Mouse (Mus musculus) kidney, postnatal 0 days (tissue): ENCODE measurements around the gene Hfm1. TPM values are rescaled to one million over a fixed set of nuclear protein-coding genes. Genes with fewer than 3 reads are reported as not detected.
A peak's percentile ranks its signal among the peaks of the same experiment; 100 is the strongest.

Experiments
- ATAC-seq: fragments of 200-750 bp; cut with Nextera tagmentation; replicated peaks from 2 replicates; pipeline ENCODE4 v1.8.0; 2017; ENCODE audit warnings: low read depth, moderate number of reproducible peaks, moderate TSS enrichment, moderate library complexity; ENCODE audit not compliant: low FRiP score
- DNase-seq: peaks from one replicate; pipeline ENCODE4 v3.0.0-alpha.2; 2016; ENCODE audit warnings: low spot score
- H3K27ac ChIP-seq: fragments of 300-500 bp; sonication (generic); 2 replicates; pipeline ENCODE4 v1.5.1; 2014; ENCODE audit warnings: mild to moderate bottlenecking
- H3K27me3 ChIP-seq: fragments of 300-500 bp; sonication (generic); 2 replicates; pipeline ENCODE4 v1.6.1; 2014; ENCODE audit warnings: low read length, mixed read lengths; ENCODE audit not compliant: insufficient read depth
- H3K36me3 ChIP-seq: fragments of 300-500 bp; sonication (generic); 2 replicates; pipeline ENCODE4 v1.6.1; 2014; ENCODE audit warnings: low read length, mixed read lengths; ENCODE audit not compliant: insufficient read depth
- H3K4me1 ChIP-seq: fragments of 300-500 bp; sonication (generic); replicated peaks from 2 replicates; pipeline ENCODE4 v1.6.1; 2014; ENCODE audit warnings: antibody characterized with exemption, low read length, mixed read lengths; ENCODE audit not compliant: insufficient read depth
- H3K4me2 ChIP-seq: fragments of 300-500 bp; sonication (generic); 2 replicates; pipeline ENCODE4 v1.6.1; 2014; ENCODE audit warnings: mild to moderate bottlenecking, low read length, moderate library complexity, mixed read lengths
- H3K4me3 ChIP-seq: fragments of 300-500 bp; sonication (generic); replicated peaks from 2 replicates; pipeline ENCODE4 v1.5.1; 2014; ENCODE audit warnings: low read depth, low read length
- H3K9ac ChIP-seq: fragments of 300-500 bp; sonication (generic); 2 replicates; pipeline ENCODE4 v1.6.1; 2014; ENCODE audit warnings: low read depth, low read length
- H3K9me3 ChIP-seq: fragments of 300-500 bp; sonication (generic); replicated peaks from 2 replicates; pipeline ENCODE4 v1.6.1; 2016; ENCODE audit warnings: low read length, inconsistent platforms, mixed read lengths
- CTCF ChIP-seq: IDR thresholded peaks from 2 replicates; pipeline ENCODE4 v1.5.1; 2016; ENCODE audit warnings: antibody characterized with exemption, low read depth, mild to moderate bottlenecking, moderate library complexity
- WGBS: fragments of 180-500 bp; shearing (Covaris S2); extraction: QIAGEN DNeasy Blood & Tissue Kit; methylation state at CpG from one replicate; pipeline ENCODE4 v1.1.7; 2014; 5-methylcytosine and 5-hydroxymethylcytosine counted together
- polyA plus RNA-seq: library from polyadenylated mRNA; unstranded; fragments of >200 nt; fragmentation: Nextera tagmentation; extraction: Ambion mirVana; gene quantifications from 2 replicates; pipeline ENCODE4 v1.2.1, GENCODE M21; 2015

Hfm1 gene
- polyA plus RNA-seq, 1 experiment from 2014 or later: 1.2 TPM

GRCm38 (mm10) chr5:106830775-106831174 lies 95.3 kb downstream of the Hfm1 start:
- no peak overlapping the region for H3K4me3 ChIP-seq
- no peak overlapping the region for H3K4me2 ChIP-seq
- H3K27me3 ChIP-seq: no peaks in the 10 kb centered on the region
- no peak for TF ChIP-seq CTCF
- no peaks in the 10 kb centered on the region for H3K36me3 ChIP-seq
- no peaks in the 10 kb centered on the region for H3K9me3 ChIP-seq
- DNase-seq (no peak), ATAC-seq (no peak)
- no peak overlapping the region for H3K9ac ChIP-seq
- H3K27ac ChIP-seq: no peak overlapping the region
- no peaks in the 10 kb centered on the region for H3K4me1 ChIP-seq
- WGBS: 71% methylated on average over 4 of the region's 4 CpGs

DNA sequence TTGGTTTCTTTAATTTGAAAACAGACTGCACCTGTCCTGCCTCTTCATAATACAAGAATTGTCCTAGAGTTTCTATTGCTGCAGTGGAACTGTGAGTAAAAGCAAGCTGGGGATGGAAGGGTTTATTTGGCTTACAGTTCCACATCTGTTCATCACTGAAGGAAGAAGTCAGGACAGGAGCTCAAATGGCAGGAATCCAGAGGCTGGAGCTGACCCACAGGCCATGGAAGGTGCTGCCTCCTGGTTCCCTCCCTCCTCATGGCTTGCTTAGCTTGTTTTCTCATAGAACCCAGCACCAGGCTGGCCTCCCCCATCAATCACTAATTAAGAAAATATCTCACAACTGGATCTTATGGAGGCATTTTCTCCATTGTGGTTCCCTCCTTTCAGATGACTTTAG lies 99.4 kb downstream of the Hfm1 start:
- H3K4me2 ChIP-seq: no peak overlapping the region
- ATAC-seq: no peak
- no peak overlapping the region for H3K9ac ChIP-seq
- H3K4me3 ChIP-seq: no peak overlapping the region
- no peak overlapping the region for H3K27ac ChIP-seq
- no peaks in the 10 kb centered on the region for H3K36me3 ChIP-seq
- no peak for DNase-seq
- no peaks in the 10 kb centered on the region for H3K4me1 ChIP-seq
- TF ChIP-seq CTCF: no peak
- no peaks in the 10 kb centered on the region for H3K9me3 ChIP-seq
- no peaks in the 10 kb centered on the region for H3K27me3 ChIP-seq

DNA sequence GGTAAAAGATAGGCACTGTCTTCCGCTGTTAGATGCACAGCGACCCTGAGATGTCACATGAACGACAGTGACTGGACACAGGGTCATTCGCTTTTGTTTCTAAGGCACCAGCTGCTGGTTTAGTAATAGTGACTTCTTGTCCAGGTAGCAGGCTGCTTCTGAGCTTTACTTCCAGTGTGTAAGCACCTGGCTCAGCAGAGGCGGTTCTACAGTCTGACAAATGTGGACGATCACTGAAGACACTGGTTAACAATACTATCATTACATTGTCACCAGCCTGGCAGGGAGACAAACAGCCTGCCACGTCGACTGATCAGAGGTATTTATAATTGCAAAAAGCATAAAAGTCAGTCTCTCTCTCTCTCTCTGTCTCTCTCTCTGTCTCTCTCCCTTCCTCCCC lies 100.1 kb downstream of the Hfm1 start:
- H3K27ac ChIP-seq: no peak overlapping the region
- no peak overlapping the region for H3K4me3 ChIP-seq
- H3K9me3 ChIP-seq: no peaks in the 10 kb centered on the region
- DNase-seq (no peak), ATAC-seq (no peak)
- H3K4me1 ChIP-seq: no peaks in the 10 kb centered on the region
- no peaks in the 10 kb centered on the region for H3K27me3 ChIP-seq
- H3K4me2 ChIP-seq: peak overlapping the region; percentile 78
- no peak for TF ChIP-seq CTCF
- no peak overlapping the region for H3K9ac ChIP-seq
- no peaks in the 10 kb centered on the region for H3K36me3 ChIP-seq
- 43% methylated on average over 8 of the region's 8 CpGs for WGBS

- Histone ChIP-seq H3K4me3 (peak overlapping the region; percentile 40), H3K9me3 (no peaks in the 10 kb centered on the region), H3K9ac (0 out of 2 replicates have a peak overlapping the region, but pooled peaks have one; percentile 32), H3K36me3 (no peaks in the 10 kb centered on the region), H3K27me3 (no peaks in the 10 kb centered on the region), H3K4me2 (peak overlapping the region; percentile 78), H3K4me1 (no peaks in the 10 kb centered on the region), H3K27ac (no peak overlapping the region)
- ATAC-seq (0 out of 2 replicates have a peak, but pooled peaks have one; percentile 40), DNase-seq (peak; percentile 66)
- WGBS: 10% methylated on average over 19 of the region's 19 CpGs
- TF ChIP-seq CTCF: no peak
Observed at GRCm38 (mm10) chr5:106825301-106825853, 100.7 kb downstream of the Hfm1 start.

GRCm38 (mm10) chr5:106824716-106825115 lies 101.4 kb downstream of the Hfm1 start:
- WGBS: 78% methylated on average over 5 of the region's 5 CpGs
- Histone ChIP-seq H3K4me3 (no peak overlapping the region), H3K4me1 (no peaks in the 10 kb centered on the region), H3K27me3 (no peaks in the 10 kb centered on the region), H3K36me3 (no peaks in the 10 kb centered on the region), H3K27ac (no peak overlapping the region), H3K9ac (no peak overlapping the region), H3K9me3 (no peaks in the 10 kb centered on the region), H3K4me2 (peak overlapping the region; percentile 78)
- no peak for TF ChIP-seq CTCF
- ATAC-seq (no peak), DNase-seq (no peak)

GRCm38 (mm10) chr5:106819630-106820029 lies 106.5 kb downstream of the Hfm1 start:
- DNase-seq (no peak), ATAC-seq (no peak)
- TF ChIP-seq CTCF: no peak
- Histone ChIP-seq H3K4me3 (no peak overlapping the region), H3K4me1 (no peaks in the 10 kb centered on the region), H3K36me3 (no peaks in the 10 kb centered on the region), H3K27ac (no peak overlapping the region), H3K27me3 (no peaks in the 10 kb centered on the region), H3K4me2 (no peak overlapping the region), H3K9me3 (no peaks in the 10 kb centered on the region), H3K9ac (no peak overlapping the region)
- 81% methylated on average over 8 of the region's 8 CpGs for WGBS
